Mouse (Mus musculus): Measurements from ENCODE around the gene Syt9.
A peak's percentile ranks its signal among the peaks of the same experiment; 100 is the strongest.

Syt9 gene

DNA sequence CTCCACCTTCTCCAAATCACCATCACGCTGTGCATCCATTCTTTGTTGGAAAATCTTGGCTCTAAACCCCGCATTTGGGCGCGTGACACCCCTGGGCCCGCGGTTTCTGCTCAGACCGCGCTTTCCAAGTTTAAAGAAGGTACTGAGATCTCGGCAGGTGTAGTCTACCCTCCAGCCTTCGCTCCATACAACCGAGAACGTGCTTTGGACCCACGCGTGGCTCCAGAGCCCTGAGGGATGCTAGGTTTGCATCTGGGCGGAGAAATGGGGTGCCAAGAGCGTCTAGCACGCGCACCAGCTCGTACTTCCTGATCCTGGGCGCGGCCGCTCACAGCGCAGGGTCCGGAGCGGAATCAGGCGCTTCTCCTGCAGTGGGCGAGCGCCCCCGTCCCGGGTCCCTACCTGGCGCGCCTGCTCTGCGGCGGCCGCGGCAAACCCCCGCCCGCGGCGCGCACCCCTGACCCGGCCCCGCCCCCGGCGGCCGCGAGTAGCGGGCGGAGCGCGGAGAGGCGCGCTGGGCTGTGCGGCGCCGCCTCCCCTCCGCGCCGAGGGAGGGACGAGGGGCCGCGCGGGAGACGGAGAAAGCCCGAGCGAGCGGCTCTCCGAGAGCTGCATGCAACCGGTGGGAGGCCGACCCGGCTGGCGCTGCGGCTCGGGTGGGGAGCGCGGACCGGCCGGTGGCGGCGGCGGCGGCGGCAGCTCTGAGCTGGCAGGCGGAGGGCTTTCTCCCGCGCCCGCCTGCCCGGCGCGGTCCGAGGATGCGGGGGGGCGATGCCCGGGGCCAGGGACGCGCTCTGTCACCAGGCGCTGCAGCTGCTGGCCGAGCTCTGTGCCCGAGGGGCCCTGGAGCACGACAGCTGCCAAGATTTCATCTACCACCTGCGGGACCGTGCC is at the start of gene Syt9:
Syt9 (plus strand) TSS at position 497 of the 894 bp plus-strand sequence.
- DNase-seq (ENCODE audit: low spot score): no peak

- no peak for DNase-seq (ENCODE audit: low spot score)
These were observed 31.5 kb upstream of the Syt9 start for GRCm38 (mm10) chr7:107339013-107339412.

GRCm38 (mm10) chr7:107339560-107340057 is 30.9 kb upstream of the Syt9 start:
- DNase-seq (ENCODE audit: low spot score): no peak

DNA sequence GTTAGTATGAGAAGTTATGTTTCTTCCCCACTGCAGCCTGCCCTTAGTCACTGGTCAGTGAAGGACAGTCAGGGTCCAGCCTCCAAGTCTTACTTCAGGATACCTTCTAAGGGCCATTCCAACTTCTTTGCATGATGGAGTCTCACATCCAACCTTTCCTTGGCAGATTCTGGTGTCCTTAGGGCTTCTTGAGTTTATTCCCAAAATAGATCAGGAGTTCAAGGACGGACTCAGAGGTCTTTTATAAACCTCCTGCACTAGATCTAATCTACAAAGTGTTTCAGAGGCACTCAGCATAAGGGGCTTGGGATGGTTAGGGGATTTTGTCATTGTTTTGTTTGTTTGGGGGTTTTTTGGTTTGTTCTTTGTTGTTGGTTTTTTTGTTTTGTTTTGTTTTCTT is 30.3 kb upstream of the Syt9 start:
- DNase-seq (ENCODE audit: low spot score): no peak

GRCm38 (mm10) chr7:107341519-107342190 is 28.9 kb upstream of the Syt9 start:
- DNase-seq (ENCODE audit: low spot score): no peak

- no peak for DNase-seq (ENCODE audit: low spot score)
These were observed 21.3 kb upstream of the Syt9 start for GRCm38 (mm10) chr7:107349201-107349600.

DNA sequence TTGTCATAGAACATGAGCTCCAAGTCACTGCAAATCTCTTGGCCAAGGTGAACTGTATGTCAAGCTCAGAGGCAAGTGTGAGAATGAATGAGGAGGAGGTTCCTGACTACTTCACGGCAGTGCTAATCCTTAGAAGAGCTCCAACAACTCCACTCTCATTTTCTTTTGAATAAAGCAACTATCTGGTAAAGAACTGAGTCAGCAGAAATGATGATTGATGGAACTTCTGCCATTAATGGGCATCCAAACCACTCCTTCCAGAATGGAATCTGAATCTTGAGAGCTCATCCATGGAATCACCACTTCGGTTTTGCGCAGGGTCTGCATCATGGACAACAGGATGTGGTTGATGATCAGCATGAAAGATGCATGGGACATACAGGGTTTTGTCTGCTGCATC is 8.4 kb upstream of the Syt9 start:
- no peak for DNase-seq (ENCODE audit: low spot score)

- no peak for DNase-seq (ENCODE audit: low spot score)
These were observed 7.9 kb upstream of the Syt9 start for GRCm38 (mm10) chr7:107362634-107363033.

DNA sequence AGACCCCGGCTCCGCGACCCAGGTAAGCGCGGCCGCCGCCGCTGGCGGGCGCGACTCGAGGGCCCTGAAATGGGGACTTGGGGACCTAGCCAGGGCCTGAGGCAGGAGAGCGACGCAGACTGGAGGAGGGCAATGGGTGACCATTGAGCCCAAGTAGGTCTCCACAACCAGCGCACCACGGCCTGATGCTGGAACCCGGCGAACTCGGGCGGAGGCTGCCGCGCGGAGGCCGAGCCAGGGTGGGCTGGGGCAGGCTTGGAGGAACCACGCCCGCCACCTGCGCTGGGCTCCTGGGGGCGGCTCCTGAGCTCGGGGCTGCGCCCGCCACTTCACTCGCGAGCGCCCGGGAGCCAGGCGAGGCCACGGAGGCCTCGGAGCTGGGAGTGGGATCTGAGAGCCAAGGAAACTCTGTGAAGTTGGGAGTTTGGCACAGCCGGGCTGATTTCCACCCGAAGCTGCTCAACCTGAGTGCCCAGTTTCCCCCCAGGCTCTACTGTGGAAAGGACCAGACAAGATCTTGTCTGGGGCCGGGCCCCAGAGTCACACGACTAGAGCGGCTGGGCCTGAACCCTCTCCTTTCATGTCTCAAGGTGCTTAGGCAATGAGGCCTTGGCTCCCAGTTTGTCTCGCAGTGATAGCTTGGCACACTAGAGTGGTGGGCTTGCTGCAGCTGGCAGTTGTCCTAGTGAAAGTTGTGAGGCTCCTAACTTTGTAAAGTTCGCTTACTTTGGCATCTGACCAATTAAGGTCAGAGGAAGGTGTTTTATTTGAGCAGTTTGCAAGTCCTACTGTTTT is 795 bp downstream of the Syt9 start:
- DNase-seq (ENCODE audit: low spot score): no peak

DNA sequence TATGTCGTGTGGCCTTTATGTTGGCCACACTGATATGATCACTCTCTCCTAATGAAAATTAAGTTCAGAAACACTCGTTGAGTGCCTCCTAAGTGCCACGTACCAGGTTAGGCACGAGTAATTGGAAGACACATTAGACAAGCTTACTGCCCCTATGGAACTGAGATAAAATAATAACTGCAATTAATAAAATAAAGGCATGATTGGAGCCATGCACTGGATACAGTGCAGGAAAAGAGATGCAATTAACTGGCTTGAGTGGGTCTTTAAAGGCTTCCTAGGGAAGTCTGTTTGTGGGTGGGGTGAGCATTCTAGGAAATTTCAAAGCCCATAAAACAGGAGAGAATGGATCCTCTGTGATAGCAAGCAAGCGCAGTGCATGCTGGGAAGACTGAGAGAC is 10.0 kb downstream of the Syt9 start:
- DNase-seq (ENCODE audit: low spot score): no peak

DNA sequence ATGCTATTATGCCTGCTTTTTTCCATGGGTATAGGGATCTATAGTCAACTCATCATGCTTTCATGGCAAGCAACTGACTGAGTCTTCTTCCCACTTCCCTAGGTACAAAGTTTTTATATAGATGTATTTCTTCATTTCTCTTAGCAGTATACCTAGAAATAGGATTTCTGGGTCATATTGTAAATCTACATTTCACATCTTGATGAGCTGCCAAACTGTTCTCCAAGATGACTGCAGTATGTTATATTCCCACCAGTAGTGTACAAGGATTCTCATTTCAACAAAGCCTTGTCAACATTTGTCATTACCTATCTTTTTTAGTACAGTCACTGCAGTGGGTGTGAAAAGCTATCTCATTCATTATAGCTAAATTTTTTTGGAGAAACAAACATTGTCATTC is 19.1 kb downstream of the Syt9 start:
- no peak for DNase-seq (ENCODE audit: low spot score)

DNA sequence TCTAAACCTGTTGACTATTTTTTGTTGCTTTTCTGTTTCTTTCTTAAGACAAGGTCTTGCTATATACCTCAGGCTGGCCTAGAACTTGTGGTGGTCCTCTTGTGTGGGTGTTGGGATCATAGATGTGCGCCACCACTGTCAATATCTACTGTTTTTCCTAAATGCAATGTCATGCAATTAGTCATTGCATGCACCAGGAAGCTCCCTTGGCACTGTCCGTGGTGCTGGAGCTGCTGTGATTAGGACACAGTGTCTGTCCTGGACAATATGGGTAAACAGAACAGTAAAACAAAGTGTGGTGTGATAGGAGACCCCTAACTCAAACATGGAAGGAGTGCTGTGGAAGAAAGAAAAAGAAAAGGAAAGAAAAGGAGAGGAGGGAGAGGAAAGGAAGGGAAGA is 22.2 kb downstream of the Syt9 start:
- DNase-seq (ENCODE audit: low spot score): peak; percentile 2

- no peak for DNase-seq (ENCODE audit: low spot score)
These were observed 29.7 kb downstream of the Syt9 start for GRCm38 (mm10) chr7:107400061-107400799.

- no peak for DNase-seq (ENCODE audit: low spot score)
These were observed 32.7 kb downstream of the Syt9 start for GRCm38 (mm10) chr7:107403261-107403660.

DNA sequence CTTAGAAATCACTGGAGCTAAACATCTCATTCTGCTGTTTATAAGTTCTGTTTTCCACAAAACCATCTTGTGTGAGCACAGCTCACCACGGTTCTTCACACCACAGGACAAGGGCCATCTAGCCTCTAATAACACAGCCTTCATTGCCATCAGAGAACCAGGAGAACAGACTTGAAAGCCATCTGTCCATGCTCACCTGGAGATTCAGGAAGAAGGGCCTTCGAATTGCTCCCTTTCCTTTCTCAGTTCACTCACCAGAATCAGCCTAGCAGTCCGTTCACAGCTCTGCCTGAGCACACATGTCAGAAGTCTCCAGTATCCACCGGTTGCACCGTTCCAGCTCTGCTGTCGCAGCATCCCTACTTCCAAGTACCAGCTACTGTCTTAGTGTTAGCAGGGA is 44.4 kb downstream of the Syt9 start:
- no peak for DNase-seq (ENCODE audit: low spot score)

DNA sequence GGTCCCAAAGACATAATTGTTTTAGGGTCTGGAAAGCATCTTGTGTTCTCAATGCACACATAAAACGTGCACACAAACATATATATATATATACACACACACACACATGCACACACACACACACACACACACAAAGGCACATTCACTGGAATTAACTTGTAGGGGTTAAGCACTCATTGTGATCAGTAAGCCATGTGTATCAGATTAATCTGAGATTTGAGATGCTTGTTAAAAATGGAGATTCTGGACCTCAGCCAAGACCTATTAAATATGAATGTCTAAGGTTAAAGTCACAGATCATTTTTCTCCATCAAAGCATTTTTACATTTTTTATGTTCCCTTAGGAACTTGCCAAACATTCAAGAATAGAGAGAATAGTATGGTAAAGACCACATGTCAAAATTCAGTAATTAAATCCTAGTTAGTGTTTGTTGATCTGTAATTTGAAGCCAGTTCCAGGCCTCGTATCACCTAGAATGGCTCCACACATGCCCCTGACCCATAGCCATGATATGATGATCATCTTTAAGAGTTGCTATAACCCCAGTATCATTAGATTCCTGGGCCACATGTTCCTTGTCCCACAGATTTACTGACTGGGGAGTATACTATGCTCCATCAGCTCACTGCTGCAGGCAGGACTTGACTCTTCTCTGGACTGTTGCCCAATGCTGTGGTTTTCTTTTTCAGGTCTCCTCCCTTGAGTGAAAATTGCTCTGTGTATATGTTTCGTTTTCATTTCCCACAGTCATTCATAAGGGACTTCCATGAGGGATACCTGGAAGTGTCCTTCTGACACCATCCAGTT is 46.7 kb downstream of the Syt9 start:
- DNase-seq (ENCODE audit: low spot score): no peak

GRCm38 (mm10) chr7:107437381-107437780 is 66.9 kb downstream of the Syt9 start:
- DNase-seq (ENCODE audit: low spot score): no peak

- no peak for DNase-seq (ENCODE audit: low spot score)
These were observed 74.1 kb downstream of the Syt9 start for GRCm38 (mm10) chr7:107444579-107444978.

GRCm38 (mm10) chr7:107454660-107455059 is 84.1 kb downstream of the Syt9 start:
- DNase-seq (ENCODE audit: low spot score): no peak

- DNase-seq (ENCODE audit: low spot score): no peak
These were observed 84.6 kb downstream of the Syt9 start for GRCm38 (mm10) chr7:107455118-107455521.

GRCm38 (mm10) chr7:107461167-107461566 is 90.6 kb downstream of the Syt9 start:
- no peak for DNase-seq (ENCODE audit: low spot score)
